ENCODE assay signal across 10 mouse cellular contexts in genomic region chr3:146051277-146052007, GRCm38 (mm10). TPM values are rescaled to one million over a fixed set of nuclear protein-coding genes. Genes with fewer than 3 reads are reported as not detected.
A peak's percentile ranks its signal among the peaks of the same experiment; 100 is the strongest.
DNase-seq lines count a peak whose midpoint lies in the region; ATAC-seq lines count a peak whose summit lies in the region.
"Had no signal": no experiment of that assay in that cellular context is flagged by ENCODE, and none has a peak within 500 bp of the region (broad histone marks: within the 10 kb centered on the region; RNA-seq: fewer than 3 reads in every experiment).

No protein-coding gene starts in this region.

- H3K36me3 ChIP-seq in limb, embryonic 11.5 days (ENCODE audit: control insufficient read depth, insufficient read depth, low read length), result no peaks in the 10 kb centered on the region
- H3K36me3 ChIP-seq in limb, embryonic 10.5 days, result no peaks in the 10 kb centered on the region
- no peaks in the 10 kb centered on the region for H3K36me3 ChIP-seq in forebrain, embryonic 15.5 days

- WGBS in limb, embryonic 11.5 days, result 77% methylated on average over 11 of the region's 11 CpGs
- 86% methylated on average over 11 of the region's 11 CpGs for WGBS in limb, embryonic 10.5 days
- 19% methylated on average over 11 of the region's 11 CpGs for WGBS in forebrain, embryonic 15.5 days

- no peak overlapping the region for H3K27ac ChIP-seq in limb, embryonic 11.5 days (replicated peaks; ENCODE audit: low read depth, low read length)
- H3K27ac ChIP-seq in limb, embryonic 10.5 days, result no peak overlapping the region
- no peak overlapping the region for H3K27ac ChIP-seq in forebrain, embryonic 15.5 days (replicated peaks)

- no peak for ATAC-seq in limb, embryonic 11.5 days (ENCODE audit: insufficient number of reproducible peaks, low FRiP score, low TSS enrichment, low read depth)
- peak; percentile 91 for ATAC-seq in forebrain, embryonic 15.5 days (replicated peaks)

- no peaks in the 10 kb centered on the region for H3K27me3 ChIP-seq in limb, embryonic 11.5 days (ENCODE audit: control insufficient read depth, insufficient read depth, low read length)
- H3K27me3 ChIP-seq in limb, embryonic 10.5 days (ENCODE audit: low read depth, poor library complexity, severe bottlenecking), result peaks cover 9% of the 10 kb centered on the region; the same call in 1 of the 2 replicates
- no peaks in the 10 kb centered on the region for H3K27me3 ChIP-seq in forebrain, embryonic 15.5 days

- H3K4me2 ChIP-seq in limb, embryonic 11.5 days (ENCODE audit: low read depth, severe bottlenecking), result no peak overlapping the region
- no peak overlapping the region for H3K4me2 ChIP-seq in forebrain, embryonic 15.5 days (replicated peaks)

- H3K4me1 ChIP-seq in limb, embryonic 11.5 days (ENCODE audit: control insufficient read depth, insufficient read depth, low read length), result no peaks in the 10 kb centered on the region
- H3K4me1 ChIP-seq in limb, embryonic 10.5 days, result peaks cover 9% of the 10 kb centered on the region
- H3K4me1 ChIP-seq in forebrain, embryonic 15.5 days, result peaks cover 11% of the 10 kb centered on the region

- H3K4me3 ChIP-seq in limb, embryonic 11.5 days (ENCODE audit: low read depth, low read length), result no peak overlapping the region
- H3K4me3 ChIP-seq in limb, embryonic 10.5 days, result no peak overlapping the region
- H3K4me3 ChIP-seq in forebrain, embryonic 15.5 days, result no peak overlapping the region

- no peak overlapping the region for H3K9ac ChIP-seq in limb, embryonic 11.5 days (ENCODE audit: low read length)
- H3K9ac ChIP-seq in forebrain, embryonic 15.5 days (replicated peaks), result no peak overlapping the region

- H3K9me3 ChIP-seq in limb, embryonic 11.5 days (ENCODE audit: control insufficient read depth, low read length), result no peaks in the 10 kb centered on the region
- no peaks in the 10 kb centered on the region for H3K9me3 ChIP-seq in limb, embryonic 10.5 days (replicated peaks)
- H3K9me3 ChIP-seq in forebrain, embryonic 15.5 days, result no peaks in the 10 kb centered on the region

- DNase-seq in limb, embryonic 11.5 days (ENCODE audit: low spot score), result peak; percentile 28
- DNase-seq in limb, embryonic 10.5 days (ENCODE audit: low spot score), result no peak
- DNase-seq in adrenal gland, postnatal 25 days, result peak; percentile 39
- DNase-seq in kidney, postnatal 14 days, result peak; percentile 61
- DNase-seq in skeletal muscle tissue, adult 2 months (ENCODE audit: low read depth, low spot score), result peak; percentile 7
- DNase-seq in c-Kit-positive CD71-positive TER-119-positive erythroid progenitor cells, embryonic 14.5 days (ENCODE audit: low spot score), result no peak
- DNase-seq in left cerebral cortex, adult 11 months (ENCODE audit: low spot score), result no peak

RNA-seq across cellular contexts. Expression of gene Wdr63, which starts 56.5 kb away (rescaled TPM):
- not detected in 2 replicates for polyA plus RNA-seq in limb, embryonic 11.5 days (2014; fragmentation: Nextera tagmentation; extraction: Ambion mirVana)
- polyA plus RNA-seq in limb, embryonic 10.5 days (2016; fragmentation: Nextera tagmentation; extraction: Ambion mirVana), result not detected in 2 replicates
- not detected in 2 replicates for total RNA-seq in adrenal gland, postnatal 25 days (2021)
- 0.59 and 1.4 TPM in 2 replicates for polyA plus RNA-seq in forebrain, embryonic 15.5 days (2015; fragmentation: Nextera tagmentation; extraction: Ambion mirVana)
- total RNA-seq: neutrophil, adult 5-6 weeks had no signal
- polyA plus RNA-seq: intestine, embryonic 14.5 days had no signal

Comparison
In these comparisons a context has a peak if more than half of its experiments do, and no peak if none do; other contexts are left out.
1. DNase-seq: peak in limb, embryonic 11.5 days (single experiment), adrenal gland, postnatal 25 days (single experiment), kidney, postnatal 14 days (single experiment) and skeletal muscle tissue, adult 2 months (single experiment); none in limb, embryonic 10.5 days (single experiment), c-Kit-positive CD71-positive TER-119-positive erythroid progenitor cells, embryonic 14.5 days (single experiment) and left cerebral cortex, adult 11 months (single experiment).